ENCODE assay signal across 22 mouse cellular contexts in the genomic region with DNA sequence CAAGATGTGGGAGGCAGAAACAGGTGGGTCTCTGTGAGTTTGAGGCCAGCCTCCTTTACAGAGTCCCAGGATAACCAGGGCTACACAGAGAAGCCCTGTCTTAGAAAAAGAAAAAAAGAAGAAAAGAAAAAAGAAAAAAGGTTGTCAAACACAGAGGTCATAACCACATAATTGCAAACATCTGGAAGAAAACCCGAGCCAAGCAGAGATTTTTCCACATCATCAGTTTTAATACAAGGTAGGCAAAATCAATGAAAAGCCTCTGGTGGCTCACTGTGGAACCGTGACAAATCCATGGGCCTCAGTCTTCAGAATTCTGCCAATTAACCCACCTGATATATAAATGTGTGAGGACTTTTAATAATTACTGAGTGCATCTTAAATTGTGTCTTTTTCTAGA. TPM values are rescaled to one million over a fixed set of nuclear protein-coding genes. Genes with fewer than 3 reads are reported as not detected.
DNase-seq lines count a peak whose midpoint lies in the region; ATAC-seq and TF ChIP-seq lines count a peak whose summit lies in the region.
"Had no signal": no experiment of that assay in that cellular context is flagged by ENCODE, and none has a peak within 500 bp of the region (broad histone marks: within the 10 kb centered on the region; RNA-seq: fewer than 3 reads in every experiment).

No protein-coding gene starts in this region.

- 0 out of 2 replicates have a peak, but pooled peaks have one; percentile 34 for ATAC-seq in limb, embryonic 14.5 days (ENCODE audit: low FRiP score, low read depth)
- ATAC-seq: CD4-positive, CD25-positive, alpha-beta regulatory T cell, adult 4 months; forebrain, embryonic 14.5 days; intestine, embryonic 15.5 days had no signal

- no peak overlapping the region for H3K4me3 ChIP-seq in limb, embryonic 14.5 days (replicated peaks; ENCODE audit: low read length)
- H3K4me3 ChIP-seq: embryonic facial prominence, embryonic 12.5 days; forebrain, embryonic 10.5 days; heart, embryonic 12.5 days; hindbrain, embryonic 10.5 days; intestine, embryonic 15.5 days had no signal

- H3K27ac ChIP-seq in limb, embryonic 14.5 days (replicated peaks; ENCODE audit: low read depth, low read length) = no peak overlapping the region
- H3K27ac ChIP-seq: embryonic facial prominence, embryonic 12.5 days; forebrain, embryonic 10.5 days; hindbrain, embryonic 10.5 days; hindbrain, embryonic 14.5 days; intestine, embryonic 15.5 days had no signal

- 22% methylated on average over 2 of the region's 2 CpGs for WGBS in limb, embryonic 14.5 days

- no peaks in the 10 kb centered on the region for H3K9me3 ChIP-seq in limb, embryonic 14.5 days (ENCODE audit: control insufficient read depth, low read length)
- H3K9me3 ChIP-seq: embryonic facial prominence, embryonic 12.5 days; forebrain, embryonic 10.5 days; heart, embryonic 12.5 days; hindbrain, embryonic 10.5 days; intestine, embryonic 15.5 days had no signal

- peaks cover 7% of the 10 kb centered on the region for H3K4me1 ChIP-seq in limb, embryonic 14.5 days (ENCODE audit: control insufficient read depth, insufficient read depth, low read length)
- H3K4me1 ChIP-seq: forebrain, embryonic 10.5 days; heart, embryonic 12.5 days; hindbrain, embryonic 10.5 days; intestine, embryonic 15.5 days had no signal

- H3K36me3 ChIP-seq in limb, embryonic 14.5 days (ENCODE audit: control insufficient read depth, insufficient read depth, low read length) = no peaks in the 10 kb centered on the region
- H3K36me3 ChIP-seq: embryonic facial prominence, embryonic 12.5 days; forebrain, embryonic 10.5 days; G1E; heart, embryonic 12.5 days; hindbrain, embryonic 10.5 days; intestine, embryonic 15.5 days had no signal

- H3K27me3 ChIP-seq in limb, embryonic 14.5 days (ENCODE audit: control insufficient read depth, insufficient read depth, low read length) = no peaks in the 10 kb centered on the region
- H3K27me3 ChIP-seq: embryonic facial prominence, embryonic 12.5 days; heart, embryonic 12.5 days; intestine, embryonic 15.5 days had no signal

- no peak for TF ChIP-seq POLR2A in limb, embryonic 14.5 days (IDR thresholded peaks at IDR 0.05; ENCODE audit: borderline replicate concordance, extremely low read depth, insufficient read depth, insufficient read length)

- H3K9ac ChIP-seq in limb, embryonic 14.5 days (ENCODE audit: low read depth, low read length, severe bottlenecking) = no peak overlapping the region
- H3K9ac ChIP-seq: embryonic facial prominence, embryonic 12.5 days; heart, embryonic 12.5 days; hindbrain, embryonic 14.5 days; intestine, embryonic 15.5 days had no signal

- H3K4me2 ChIP-seq in limb, embryonic 14.5 days (replicated peaks; ENCODE audit: low read depth, low read length, severe bottlenecking) = no peak overlapping the region
- H3K4me2 ChIP-seq: embryonic facial prominence, embryonic 12.5 days; heart, embryonic 12.5 days; hindbrain, embryonic 14.5 days; intestine, embryonic 15.5 days had no signal

- peak; percentile 24 for DNase-seq in gastrocnemius, adult 18-20 months (ENCODE audit: low spot score)
- no peak for DNase-seq in gastrocnemius, postnatal 25 days
- DNase-seq in 3T3-L1 (ENCODE audit: low read depth, low spot score) = peak; percentile 78
- DNase-seq in NIH3T3 (ENCODE audit: low read depth) = peak; percentile 46
- DNase-seq in limb, embryonic 14.5 days (ENCODE audit: low spot score) = peak; percentile 71
- DNase-seq in testis, postnatal 14 days (ENCODE audit: low spot score) = no peak
- DNase-seq: adrenal gland, postnatal 14 days; B cell, adult 2 months; cerebellum, adult 11-12 months; cerebellum, adult 9-11 months; gastrocnemius, postnatal 14 days; kidney, adult 18-20 months had no signal

RNA-seq across cellular contexts. Expression of gene Kl, which starts 14.9 kb away (rescaled TPM):
- total RNA-seq in gastrocnemius, adult 18-20 months (2021) = under 1 TPM; 0.38 to 0.43 TPM
- total RNA-seq in gastrocnemius, postnatal 25 days (2021) = under 1 TPM; 0.56 to 0.74 TPM
- 0.28 and 0.42 TPM in 2 replicates for polyA plus RNA-seq in limb, embryonic 14.5 days (2012; rRNA removed)
- polyA plus RNA-seq in limb, embryonic 14.5 days (2014; fragmentation: Nextera tagmentation; extraction: Ambion mirVana) = 0.32 and 0.45 TPM in 2 replicates
- total RNA-seq: granulocyte monocyte progenitor cell, adult 5-6 weeks had no signal
- polyA plus RNA-seq: CD4-positive, CD25-positive, alpha-beta regulatory T cell, adult 4 months; G1E; hindbrain, embryonic 10.5 days had no signal

Comparison
In these comparisons a context has a peak if more than half of its experiments do, and no peak if none do; other contexts are left out.
1. DNase-seq: peak in gastrocnemius, adult 18-20 months (single experiment), 3T3-L1 (single experiment), NIH3T3 (single experiment) and limb, embryonic 14.5 days (single experiment); none in gastrocnemius, postnatal 25 days (single experiment) and testis, postnatal 14 days (single experiment).